Mouse (Mus musculus): ENCODE measurements at regions not wholly inside any gene's neighbourhood (a gene's known extent, or its start where the extent isn't known, plus 50 kb on each side); places are given as distances from the start of the nearest gene placed in this dataset.

- Histone ChIP-seq H3K4me1 (no peaks in the 10 kb centered on the region), H3K4me2 (no peak overlapping the region), H3K36me3 (replicated peaks) (no peaks in the 10 kb centered on the region), H3K9me3 (no peaks in the 10 kb centered on the region), H3K27ac (no peak overlapping the region), H3K4me3 (replicated peaks) (no peak overlapping the region), H3K27me3 (no peaks in the 10 kb centered on the region), H3K9ac (no peak overlapping the region)
- ATAC-seq (ENCODE audit: low FRiP score): no peak
Observed at GRCm38 (mm10) chr3:159069957-159070684, 425.1 kb upstream of the Depdc1a start.

GRCm38 (mm10) chr3:159056960-159057525 lies 438.2 kb upstream of the Depdc1a start:
- Histone ChIP-seq H3K4me2 (no peak overlapping the region), H3K4me1 (no peaks in the 10 kb centered on the region), H3K27ac (no peak overlapping the region), H3K4me3 (replicated peaks) (no peak overlapping the region), H3K36me3 (replicated peaks) (no peaks in the 10 kb centered on the region), H3K27me3 (no peaks in the 10 kb centered on the region), H3K9me3 (no peaks in the 10 kb centered on the region), H3K9ac (no peak overlapping the region)
- peak; percentile 11; the same call in 1 of the 2 replicates for ATAC-seq (ENCODE audit: low FRiP score)
- 74% methylated on average over 1 of the region's 1 CpGs for WGBS

- no peaks in the 10 kb centered on the region for H3K36me3 ChIP-seq (replicated peaks)
- H3K9ac ChIP-seq: no peak overlapping the region
- H3K27me3 ChIP-seq: no peaks in the 10 kb centered on the region
- no peaks in the 10 kb centered on the region for H3K9me3 ChIP-seq
- ATAC-seq (ENCODE audit: low FRiP score): no peak
- no peak overlapping the region for H3K4me2 ChIP-seq
- no peak overlapping the region for H3K27ac ChIP-seq
- H3K4me3 ChIP-seq (replicated peaks): no peak overlapping the region
- H3K4me1 ChIP-seq: no peaks in the 10 kb centered on the region
- WGBS: 60% methylated on average over 4 of the region's 4 CpGs
Observed at GRCm38 (mm10) chr3:159034806-159035205, 460.4 kb upstream of the Depdc1a start.

GRCm38 (mm10) chr3:159031581-159031980 lies 463.7 kb upstream of the Depdc1a start:
- H3K9ac ChIP-seq: no peak overlapping the region
- no peaks in the 10 kb centered on the region for H3K27me3 ChIP-seq
- H3K36me3 ChIP-seq (replicated peaks): no peaks in the 10 kb centered on the region
- ATAC-seq (ENCODE audit: low FRiP score): no peak
- H3K4me3 ChIP-seq (replicated peaks): no peak overlapping the region
- 89% methylated on average over 3 of the region's 3 CpGs for WGBS
- H3K9me3 ChIP-seq: no peaks in the 10 kb centered on the region
- no peak overlapping the region for H3K27ac ChIP-seq
- H3K4me2 ChIP-seq: no peak overlapping the region
- H3K4me1 ChIP-seq: no peaks in the 10 kb centered on the region

- H3K4me1 ChIP-seq: no peaks in the 10 kb centered on the region
- H3K9ac ChIP-seq: no peak overlapping the region
- H3K4me2 ChIP-seq: no peak overlapping the region
- H3K9me3 ChIP-seq: no peaks in the 10 kb centered on the region
- H3K4me3 ChIP-seq (replicated peaks): no peak overlapping the region
- no peak overlapping the region for H3K27ac ChIP-seq
- no peaks in the 10 kb centered on the region for H3K36me3 ChIP-seq (replicated peaks)
- no peaks in the 10 kb centered on the region for H3K27me3 ChIP-seq
- ATAC-seq (ENCODE audit: low FRiP score): no peak
- 87% methylated on average over 3 of the region's 3 CpGs for WGBS
Observed at GRCm38 (mm10) chr3:159030675-159031074, 464.6 kb upstream of the Depdc1a start.

- Histone ChIP-seq H3K4me2 (no peak overlapping the region), H3K4me3 (replicated peaks) (no peak overlapping the region), H3K9ac (no peak overlapping the region), H3K27ac (no peak overlapping the region), H3K4me1 (no peaks in the 10 kb centered on the region), H3K27me3 (no peaks in the 10 kb centered on the region), H3K36me3 (replicated peaks) (no peaks in the 10 kb centered on the region), H3K9me3 (no peaks in the 10 kb centered on the region)
- ATAC-seq (ENCODE audit: low FRiP score): no peak
- WGBS: 92% methylated on average over 2 of the region's 2 CpGs
Observed at GRCm38 (mm10) chr3:159029951-159030350, 465.3 kb upstream of the Depdc1a start.

- Histone ChIP-seq H3K9me3 (no peaks in the 10 kb centered on the region), H3K4me3 (replicated peaks) (no peak overlapping the region), H3K27ac (no peak overlapping the region), H3K4me2 (no peak overlapping the region), H3K27me3 (no peaks in the 10 kb centered on the region), H3K9ac (no peak overlapping the region), H3K4me1 (no peaks in the 10 kb centered on the region), H3K36me3 (replicated peaks) (no peaks in the 10 kb centered on the region)
- no peak for ATAC-seq (ENCODE audit: low FRiP score)
Observed at GRCm38 (mm10) chr3:159020447-159020846, 458.4 kb upstream of the Lrrc7 start.

GRCm38 (mm10) chr3:159017269-159017668 lies 455.2 kb upstream of the Lrrc7 start:
- H3K4me2 ChIP-seq: no peak overlapping the region
- no peaks in the 10 kb centered on the region for H3K27me3 ChIP-seq
- no peaks in the 10 kb centered on the region for H3K36me3 ChIP-seq (replicated peaks)
- H3K4me3 ChIP-seq (replicated peaks): no peak overlapping the region
- no peak overlapping the region for H3K27ac ChIP-seq
- H3K9ac ChIP-seq: no peak overlapping the region
- H3K9me3 ChIP-seq: no peaks in the 10 kb centered on the region
- no peaks in the 10 kb centered on the region for H3K4me1 ChIP-seq
- ATAC-seq (ENCODE audit: low FRiP score): no peak

GRCm38 (mm10) chr3:159016426-159016825 lies 454.4 kb upstream of the Lrrc7 start:
- H3K4me3 ChIP-seq (replicated peaks): no peak overlapping the region
- no peak overlapping the region for H3K4me2 ChIP-seq
- no peak for ATAC-seq (ENCODE audit: low FRiP score)
- peaks cover under 1% of the 10 kb centered on the region for H3K4me1 ChIP-seq
- no peak overlapping the region for H3K27ac ChIP-seq
- H3K27me3 ChIP-seq: no peaks in the 10 kb centered on the region
- no peaks in the 10 kb centered on the region for H3K36me3 ChIP-seq (replicated peaks)
- no peaks in the 10 kb centered on the region for H3K9me3 ChIP-seq
- no peak overlapping the region for H3K9ac ChIP-seq

- H3K27ac ChIP-seq: peak overlapping the region; percentile 21; the same call in 1 of the 2 replicates
- 3% methylated on average over 1 of the region's 1 CpGs for WGBS
- no peaks in the 10 kb centered on the region for H3K27me3 ChIP-seq
Observed at GRCm38 (mm10) chr3:159010954-159011638, 449.1 kb upstream of the Lrrc7 start.

GRCm38 (mm10) chr3:159004013-159004412 lies 442.0 kb upstream of the Lrrc7 start:
- Histone ChIP-seq H3K36me3 (replicated peaks) (no peaks in the 10 kb centered on the region), H3K27ac (no peak overlapping the region), H3K9me3 (no peaks in the 10 kb centered on the region), H3K4me1 (no peaks in the 10 kb centered on the region), H3K4me3 (replicated peaks) (no peak overlapping the region), H3K4me2 (no peak overlapping the region), H3K9ac (no peak overlapping the region), H3K27me3 (no peaks in the 10 kb centered on the region; the same call in 1 of the 2 replicates)
- 2% methylated on average over 1 of the region's 1 CpGs for WGBS
- peak; percentile 6; the same call in 1 of the 2 replicates for ATAC-seq (ENCODE audit: low FRiP score)

More at GRCm38 (mm10) chr3:159010954-159011638, 449.1 kb upstream of the Lrrc7 start:
- H3K4me3 ChIP-seq (replicated peaks): no peak overlapping the region
- no peak overlapping the region for H3K9ac ChIP-seq
- peak; percentile 86 for ATAC-seq (ENCODE audit: low FRiP score)
- H3K9me3 ChIP-seq: no peaks in the 10 kb centered on the region
- peaks cover 7% of the 10 kb centered on the region for H3K4me1 ChIP-seq
- H3K36me3 ChIP-seq (replicated peaks): no peaks in the 10 kb centered on the region
- no peak overlapping the region; the same call in 1 of the 2 replicates for H3K4me2 ChIP-seq

GRCm38 (mm10) chr3:158985438-158986111 lies 423.6 kb upstream of the Lrrc7 start:
- peak; percentile 60; the same call in 1 of the 2 replicates for ATAC-seq (ENCODE audit: low FRiP score)
- Histone ChIP-seq H3K27ac (no peak overlapping the region), H3K9ac (no peak overlapping the region), H3K4me1 (no peaks in the 10 kb centered on the region), H3K27me3 (no peaks in the 10 kb centered on the region), H3K36me3 (replicated peaks) (no peaks in the 10 kb centered on the region), H3K4me2 (no peak overlapping the region), H3K9me3 (no peaks in the 10 kb centered on the region), H3K4me3 (replicated peaks) (no peak overlapping the region)
- WGBS: 37% methylated on average over 5 of the region's 5 CpGs
